Mouse (Mus musculus) embryonic facial prominence, embryonic 14.5 days (tissue): ENCODE results near the gene Myo1d. TPM values are rescaled to one million over a fixed set of nuclear protein-coding genes. Genes with fewer than 3 reads are reported as not detected.
A peak's percentile ranks its signal among the peaks of the same experiment; 100 is the strongest.

Source experiments
- ATAC-seq: fragments of 200-750 bp; cut with Nextera tagmentation; 2 replicates; pipeline ENCODE4 v1.8.0; 2017; ENCODE audit warnings: low read depth, moderate number of reproducible peaks, moderate TSS enrichment
- DNase-seq: peaks from one replicate; pipeline ENCODE4 v3.0.0-alpha.2; 2015; ENCODE audit warnings: low spot score
- H3K27ac ChIP-seq: fragments of 300-500 bp; sonication (generic); replicated peaks from 2 replicates; pipeline ENCODE4 v1.5.1; 2014; ENCODE audit warnings: low read depth, mild to moderate bottlenecking, low read length, moderate library complexity
- H3K27me3 ChIP-seq: fragments of 300-500 bp; sonication (generic); replicated peaks from 2 replicates; pipeline ENCODE4 v1.6.1; 2014; ENCODE audit warnings: low read length; ENCODE audit not compliant: control insufficient read depth, insufficient read depth
- H3K36me3 ChIP-seq: fragments of 300-500 bp; sonication (generic); 2 replicates; pipeline ENCODE4 v1.6.1; 2014; ENCODE audit warnings: low read length, mixed read lengths; ENCODE audit not compliant: control insufficient read depth, insufficient read depth
- H3K4me1 ChIP-seq: fragments of 300-500 bp; sonication (generic); 2 replicates; pipeline ENCODE4 v1.6.1; 2014; ENCODE audit warnings: antibody characterized with exemption, low read length; ENCODE audit not compliant: control insufficient read depth, insufficient read depth
- H3K4me2 ChIP-seq: fragments of 300-500 bp; sonication (generic); 2 replicates; pipeline ENCODE4 v1.6.1; 2014; ENCODE audit warnings: low read depth, mild to moderate bottlenecking, low read length, moderate library complexity, mixed read lengths
- H3K4me3 ChIP-seq: fragments of 300-500 bp; sonication (generic); 2 replicates; pipeline ENCODE4 v1.5.1; 2014; ENCODE audit warnings: low read depth, mild to moderate bottlenecking, low read length
- H3K9ac ChIP-seq: fragments of 300-500 bp; sonication (generic); 2 replicates; pipeline ENCODE4 v1.6.1; 2014; ENCODE audit warnings: low read depth, mild to moderate bottlenecking, low read length, moderate library complexity, mixed read lengths
- H3K9me3 ChIP-seq: fragments of 300-500 bp; sonication (generic); 2 replicates; pipeline ENCODE4 v1.6.1; 2016; ENCODE audit warnings: low read length; ENCODE audit not compliant: control insufficient read depth
- WGBS: fragments of 180-500 bp; shearing (Covaris S2); extraction: QIAGEN DNeasy Blood & Tissue Kit; methylation state at CpG from one replicate; pipeline ENCODE4 v1.1.7; 2014; 5-methylcytosine and 5-hydroxymethylcytosine counted together
- polyA plus RNA-seq: library from polyadenylated mRNA; unstranded; fragments of >200 nt; fragmentation: Nextera tagmentation; extraction: Ambion mirVana; gene quantifications from 2 replicates; pipeline ENCODE4 v1.2.1, GENCODE M21; 2014

The Myo1d gene
- polyA plus RNA-seq, 1 experiment from 2014 or later = 10.7 TPM

- Histone ChIP-seq H3K4me2 (no peak overlapping the region), H3K4me1 (no peaks in the 10 kb centered on the region), H3K9me3 (no peaks in the 10 kb centered on the region), H3K27me3 (no peaks in the 10 kb centered on the region), H3K27ac (no peak overlapping the region), H3K9ac (no peak overlapping the region), H3K4me3 (no peak overlapping the region), H3K36me3 (no peaks in the 10 kb centered on the region)
- DNase-seq (no peak), ATAC-seq (no peak)
- 62% methylated on average over 6 of the region's 6 CpGs for WGBS
These were observed 7.1 kb downstream of the Myo1d start for GRCm38 (mm10) chr11:80772595-80773210.

DNA sequence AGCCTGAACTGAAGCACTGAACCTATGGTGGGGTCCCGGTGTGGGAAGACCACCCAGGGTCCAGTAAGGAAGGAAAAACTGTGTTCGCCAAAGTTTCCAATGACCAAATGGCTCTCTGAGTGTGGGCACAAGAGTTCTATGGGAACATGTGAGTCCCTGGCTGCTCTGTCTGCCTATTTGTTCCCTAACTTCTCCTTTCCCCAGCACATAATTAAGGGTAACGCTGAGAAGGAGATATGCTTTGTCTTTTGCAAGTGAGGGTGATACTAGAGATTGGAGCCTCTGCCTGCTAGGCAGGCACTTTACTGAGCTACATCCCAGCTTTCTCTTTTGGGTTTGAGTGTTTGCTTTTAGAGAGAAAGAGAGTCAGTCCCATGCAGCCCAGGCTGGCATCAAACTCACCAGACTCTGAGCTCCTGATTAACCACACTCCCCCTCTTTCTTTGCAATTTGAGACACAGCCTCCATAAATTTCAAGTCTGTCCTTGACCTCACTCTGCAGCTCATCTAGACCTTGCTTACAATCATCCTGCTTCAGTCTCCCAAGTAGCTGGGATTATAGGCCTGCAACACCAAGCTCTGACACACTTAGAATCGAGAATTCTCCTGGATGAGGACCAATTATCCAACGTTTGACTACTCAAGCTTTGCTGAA, 8.1 kb downstream of the Myo1d start:
- ATAC-seq = no peak
- 72% methylated on average over 5 of the region's 5 CpGs for WGBS

GRCm38 (mm10) chr11:80771186-80771585, 8.6 kb downstream of the Myo1d start:
- Histone ChIP-seq H3K9ac (no peak overlapping the region), H3K9me3 (no peaks in the 10 kb centered on the region), H3K27ac (no peak overlapping the region), H3K4me1 (0 out of 2 replicates have a peak, but pooled peaks cover 3% of the 10 kb centered on the region), H3K4me2 (no peak overlapping the region), H3K36me3 (no peaks in the 10 kb centered on the region), H3K4me3 (no peak overlapping the region), H3K27me3 (no peaks in the 10 kb centered on the region)
- no peak for DNase-seq
- 73% methylated on average over 3 of the region's 3 CpGs for WGBS
- ATAC-seq = no peak

More for the DNA sequence above, 8.1 kb downstream of the Myo1d start:
- no peak overlapping the region for H3K27ac ChIP-seq
- no peaks in the 10 kb centered on the region for H3K36me3 ChIP-seq
- no peak for DNase-seq
- H3K4me3 ChIP-seq = no peak overlapping the region
- H3K4me2 ChIP-seq = no peak overlapping the region
- no peak overlapping the region for H3K9ac ChIP-seq
- H3K4me1 ChIP-seq = 0 out of 2 replicates have a peak, but pooled peaks cover 1% of the 10 kb centered on the region
- H3K27me3 ChIP-seq = no peaks in the 10 kb centered on the region
- no peaks in the 10 kb centered on the region for H3K9me3 ChIP-seq

DNA sequence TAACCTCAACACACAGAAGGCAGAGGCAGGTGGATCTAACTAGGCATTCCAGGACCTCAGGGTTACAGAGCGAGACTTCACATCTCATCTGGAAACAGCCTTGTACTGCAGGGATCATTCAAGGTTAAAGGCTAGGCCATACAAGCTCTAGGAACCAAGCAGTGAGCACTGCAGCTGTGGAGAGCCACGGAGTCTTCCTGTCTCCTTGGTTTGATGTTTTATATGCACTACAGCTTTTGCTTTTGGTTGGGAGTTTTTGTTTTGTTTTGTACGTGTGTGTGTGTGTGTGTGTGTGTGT, 12.6 kb downstream of the Myo1d start:
- no peak overlapping the region for H3K27ac ChIP-seq
- 88% methylated on average over 3 of the region's 3 CpGs for WGBS
- H3K9me3 ChIP-seq = no peaks in the 10 kb centered on the region
- 0 out of 2 replicates have a peak, but pooled peaks cover 3% of the 10 kb centered on the region for H3K4me1 ChIP-seq
- no peak overlapping the region for H3K4me3 ChIP-seq
- no peaks in the 10 kb centered on the region for H3K27me3 ChIP-seq
- H3K9ac ChIP-seq = no peak overlapping the region
- ATAC-seq (no peak), DNase-seq (no peak)
- no peaks in the 10 kb centered on the region for H3K36me3 ChIP-seq
- no peak overlapping the region for H3K4me2 ChIP-seq

GRCm38 (mm10) chr11:80766472-80767319, 13.1 kb downstream of the Myo1d start:
- Histone ChIP-seq H3K9ac (no peak overlapping the region), H3K36me3 (no peaks in the 10 kb centered on the region), H3K4me1 (0 out of 2 replicates have a peak, but pooled peaks cover 3% of the 10 kb centered on the region), H3K4me3 (no peak overlapping the region), H3K27ac (no peak overlapping the region), H3K9me3 (no peaks in the 10 kb centered on the region), H3K27me3 (no peaks in the 10 kb centered on the region), H3K4me2 (no peak overlapping the region)
- DNase-seq (peak; percentile 22), ATAC-seq (no peak)
- 66% methylated on average over 6 of the region's 6 CpGs for WGBS

GRCm38 (mm10) chr11:80766068-80766467, 13.8 kb downstream of the Myo1d start:
- Histone ChIP-seq H3K4me1 (0 out of 2 replicates have a peak, but pooled peaks cover 3% of the 10 kb centered on the region), H3K9ac (no peak overlapping the region), H3K27me3 (no peaks in the 10 kb centered on the region), H3K4me3 (no peak overlapping the region), H3K36me3 (no peaks in the 10 kb centered on the region), H3K4me2 (no peak overlapping the region), H3K9me3 (no peaks in the 10 kb centered on the region), H3K27ac (no peak overlapping the region)
- DNase-seq (no peak), ATAC-seq (no peak)
- WGBS = 89% methylated on average over 4 of the region's 4 CpGs

DNA sequence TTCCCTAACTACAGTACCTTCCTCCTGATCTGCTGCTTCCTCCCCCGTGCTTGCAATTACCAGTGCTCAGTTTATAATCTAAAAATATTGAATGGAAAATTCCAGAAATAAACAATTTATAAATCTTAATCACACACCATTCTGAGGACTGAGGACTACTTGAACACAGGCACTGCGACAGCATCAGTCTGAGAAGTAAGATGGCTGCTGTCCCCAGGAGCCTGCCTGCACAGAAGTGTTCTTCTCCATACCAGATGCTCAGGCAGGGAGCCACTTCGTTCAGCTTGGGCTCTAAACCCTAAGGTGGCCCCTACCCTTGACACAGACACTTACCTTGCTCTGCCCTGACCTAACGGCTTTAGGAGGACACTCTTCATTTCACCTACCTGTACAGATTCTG, 17.8 kb downstream of the Myo1d start:
- ATAC-seq = no peak
- H3K27ac ChIP-seq = no peak overlapping the region
- H3K9ac ChIP-seq = no peak overlapping the region
- no peaks in the 10 kb centered on the region for H3K9me3 ChIP-seq
- no peak for DNase-seq
- no peak overlapping the region for H3K4me2 ChIP-seq
- no peaks in the 10 kb centered on the region for H3K36me3 ChIP-seq
- no peak overlapping the region for H3K4me3 ChIP-seq
- no peaks in the 10 kb centered on the region for H3K27me3 ChIP-seq
- WGBS = 68% methylated on average over 4 of the region's 4 CpGs
- 0 out of 2 replicates have a peak, but pooled peaks cover 3% of the 10 kb centered on the region for H3K4me1 ChIP-seq

DNA sequence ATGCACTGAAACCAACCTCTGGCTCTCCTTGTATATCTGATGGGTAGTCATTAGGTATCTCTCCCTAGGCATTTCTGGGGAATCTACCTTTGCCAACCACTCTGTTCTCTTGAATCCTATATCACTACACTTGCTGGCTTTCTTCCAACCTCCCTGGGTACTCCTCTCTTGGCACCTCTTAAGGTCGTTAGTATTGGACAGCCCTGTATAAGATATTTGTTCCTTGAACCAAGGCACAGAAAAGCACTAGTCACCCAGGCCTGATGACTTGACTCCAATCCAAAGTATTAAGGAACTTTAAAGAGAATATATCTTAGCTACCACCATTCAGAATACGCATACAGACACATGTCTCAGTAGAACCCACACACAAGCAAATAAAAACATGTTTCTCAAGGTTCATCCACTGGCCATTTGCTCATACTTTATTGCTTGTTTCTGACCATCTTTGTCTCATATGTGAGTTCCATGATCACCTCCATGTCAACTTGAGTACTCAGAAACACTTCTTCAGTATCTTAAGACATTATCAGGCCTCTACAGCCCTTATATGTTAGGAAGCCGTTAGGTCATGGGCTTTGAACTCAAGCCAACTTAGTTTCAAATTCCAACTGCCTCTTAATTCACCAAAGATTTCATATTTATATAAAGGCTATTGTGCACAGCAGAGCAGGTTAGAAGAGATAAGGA, 18.4 kb downstream of the Myo1d start:
- no peaks in the 10 kb centered on the region for H3K9me3 ChIP-seq
- 89% methylated on average over 3 of the region's 3 CpGs for WGBS

More for the DNA sequence above, 18.4 kb downstream of the Myo1d start:
- ATAC-seq (no peak), DNase-seq (no peak)
- H3K4me2 ChIP-seq = no peak overlapping the region
- H3K27me3 ChIP-seq = no peaks in the 10 kb centered on the region
- no peak overlapping the region for H3K27ac ChIP-seq
- no peaks in the 10 kb centered on the region for H3K4me1 ChIP-seq
- H3K36me3 ChIP-seq = no peaks in the 10 kb centered on the region
- no peak overlapping the region for H3K9ac ChIP-seq
- H3K4me3 ChIP-seq = no peak overlapping the region
